Mouse (Mus musculus) heart, adult 9 months (tissue): ENCODE data around the gene Hnf1a.
"Not testable (repeated sequence)": the region's sequence is repeated elsewhere in the genome, so short reads cannot be mapped to it uniquely, and the experiment has no call there.

Experiments
- DNase-seq, 2 experiments: peaks; one replicate each; pipeline ENCODE4 v3.0.0; 2022; ENCODE audit warnings: low spot score in 2 of 2

Gene Hnf1a

GRCm38 (mm10) chr5:114945072-114945471 is 25.8 kb downstream of the Hnf1a start:
- DNase-seq, result no peak

GRCm38 (mm10) chr5:114942766-114943130 is 28.1 kb downstream of the Hnf1a start:
- DNase-seq, result no peak

GRCm38 (mm10) chr5:114942074-114942765 is 28.7 kb downstream of the Hnf1a start, which contains the start of gene 2210016L21Rik:
Gene 2210016L21Rik (plus strand): TSS chr5:114942158.
- DNase-seq, result peak; percentile 81 to 86

GRCm38 (mm10) chr5:114941138-114941537 is 29.8 kb downstream of the Hnf1a start:
- not testable (repeated sequence) for DNase-seq

GRCm38 (mm10) chr5:114935838-114936237 is 35.1 kb downstream of the Hnf1a start:
- no peak for DNase-seq

- no peak for DNase-seq
Observed at GRCm38 (mm10) chr5:114933206-114933605, 37.7 kb downstream of the Hnf1a start.

GRCm38 (mm10) chr5:114931626-114932025 is 39.3 kb downstream of the Hnf1a start:
- no peak for DNase-seq

GRCm38 (mm10) chr5:114926753-114927152 is 44.1 kb downstream of the Hnf1a start:
- DNase-seq, result no peak

- DNase-seq, result no peak
Observed at GRCm38 (mm10) chr5:114926153-114926684, 44.7 kb downstream of the Hnf1a start.

GRCm38 (mm10) chr5:114922998-114923473 is 47.9 kb downstream of the Hnf1a start, which contains the start of gene Oasl1:
Gene Oasl1 (plus strand): TSS chr5:114923240.
- peak; percentile 57 to 69 for DNase-seq

- no peak for DNase-seq
Observed at GRCm38 (mm10) chr5:114922366-114922731, 48.5 kb downstream of the Hnf1a start.

- DNase-seq, result peak in 1 of 2 experiments; percentile 40
Observed at GRCm38 (mm10) chr5:114921551-114922365, 49.1 kb downstream of the Hnf1a start.

- DNase-seq, result not testable (repeated sequence)
Observed at GRCm38 (mm10) chr5:114917357-114917756, 53.5 kb downstream of the Hnf1a start.

- DNase-seq, result peak in 1 of 2 experiments; percentile 35
Observed at GRCm38 (mm10) chr5:114916777-114917176, 54.1 kb downstream of the Hnf1a start.

GRCm38 (mm10) chr5:114915854-114916253 is 55.0 kb downstream of the Hnf1a start:
- no peak for DNase-seq

GRCm38 (mm10) chr5:114914855-114915254 is 56.0 kb downstream of the Hnf1a start:
- DNase-seq, result no peak

GRCm38 (mm10) chr5:114913686-114914085 is 57.2 kb downstream of the Hnf1a start:
- no peak for DNase-seq

GRCm38 (mm10) chr5:114908598-114909305 is 62.1 kb downstream of the Hnf1a start:
- DNase-seq, result no peak

GRCm38 (mm10) chr5:114902413-114902812 is 68.5 kb downstream of the Hnf1a start:
- no peak for DNase-seq
